Comparison of ENCODE assay signal across 25 mouse cellular contexts in genomic region chr14:54387546-54387945, GRCm38 (mm10). TPM values are rescaled to one million over a fixed set of nuclear protein-coding genes. Genes with fewer than 3 reads are reported as not detected.
DNase-seq lines count a peak whose midpoint lies in the region; ATAC-seq and TF ChIP-seq lines count a peak whose summit lies in the region.
"Had no signal": no experiment of that assay in that cellular context is flagged by ENCODE, and none has a peak within 500 bp of the region (broad histone marks: within the 10 kb centered on the region; RNA-seq: fewer than 3 reads in every experiment).

No protein-coding gene starts in this region.

- intact Hi-C loops in gastrocnemius, postnatal 14 days (cut with DNase I; ENCODE audit: low total_unique reads) = no loop called here

- H3K9ac ChIP-seq in intestine, embryonic 16.5 days (ENCODE audit: low read depth, low read length) = peak overlapping the region; percentile 22; the same call in 1 of the 2 replicates
- no peak overlapping the region for H3K9ac ChIP-seq in intestine, embryonic 15.5 days
- no peak overlapping the region for H3K9ac ChIP-seq in intestine, postnatal 0 days (ENCODE audit: low read depth, low read length)
- no peak overlapping the region for H3K9ac ChIP-seq in kidney, embryonic 15.5 days
- H3K9ac ChIP-seq: forebrain, embryonic 12.5 days; neural tube, embryonic 13.5 days; stomach, embryonic 15.5 days had no signal

- H3K4me2 ChIP-seq in intestine, embryonic 16.5 days (ENCODE audit: low read depth, low read length) = no peak overlapping the region
- no peak overlapping the region for H3K4me2 ChIP-seq in intestine, embryonic 15.5 days (replicated peaks)
- H3K4me2 ChIP-seq in intestine, postnatal 0 days (replicated peaks; ENCODE audit: low read depth) = peak overlapping the region; percentile 13; the same call in 1 of the 2 replicates
- no peak overlapping the region for H3K4me2 ChIP-seq in kidney, embryonic 15.5 days
- H3K4me2 ChIP-seq: forebrain, embryonic 12.5 days; neural tube, embryonic 13.5 days; stomach, embryonic 15.5 days had no signal

- no peaks in the 10 kb centered on the region for H3K36me3 ChIP-seq in intestine, embryonic 16.5 days (ENCODE audit: control insufficient read depth, insufficient read depth, low read length)
- no peaks in the 10 kb centered on the region for H3K36me3 ChIP-seq in intestine, embryonic 15.5 days
- H3K36me3 ChIP-seq in intestine, postnatal 0 days (ENCODE audit: control insufficient read depth, insufficient read depth) = 0 out of 2 replicates have a peak, but pooled peaks cover 4% of the 10 kb centered on the region
- no peaks in the 10 kb centered on the region for H3K36me3 ChIP-seq in kidney, embryonic 15.5 days
- H3K36me3 ChIP-seq: embryonic facial prominence, embryonic 10.5 days; forebrain, embryonic 12.5 days; G1E; neural tube, embryonic 13.5 days; stomach, embryonic 15.5 days had no signal

- H3K27me3 ChIP-seq in intestine, embryonic 16.5 days (replicated peaks; ENCODE audit: control insufficient read depth, insufficient read depth, low read length) = no peaks in the 10 kb centered on the region
- no peaks in the 10 kb centered on the region for H3K27me3 ChIP-seq in intestine, embryonic 15.5 days (replicated peaks)
- no peaks in the 10 kb centered on the region for H3K27me3 ChIP-seq in intestine, postnatal 0 days (replicated peaks; ENCODE audit: control insufficient read depth, insufficient read depth, low read length)
- H3K27me3 ChIP-seq in kidney, embryonic 15.5 days = no peaks in the 10 kb centered on the region
- H3K27me3 ChIP-seq: forebrain, embryonic 12.5 days; neural tube, embryonic 13.5 days; stomach, embryonic 15.5 days had no signal

- peaks cover 30% of the 10 kb centered on the region for H3K4me1 ChIP-seq in intestine, embryonic 16.5 days (ENCODE audit: control insufficient read depth, insufficient read depth, low read length)
- H3K4me1 ChIP-seq in intestine, embryonic 15.5 days (replicated peaks) = peaks cover 10% of the 10 kb centered on the region
- H3K4me1 ChIP-seq in intestine, postnatal 0 days (replicated peaks; ENCODE audit: control insufficient read depth, insufficient read depth, low read length) = peaks cover 16% of the 10 kb centered on the region
- peaks cover 44% of the 10 kb centered on the region for H3K4me1 ChIP-seq in kidney, embryonic 15.5 days
- no peaks in the 10 kb centered on the region; the same call in 1 of the 2 replicates for H3K4me1 ChIP-seq in lung, adult 2 months (ENCODE audit: control insufficient read depth, insufficient read depth, low read length)
- H3K4me1 ChIP-seq: neural tube, embryonic 13.5 days had no signal

- H3K9me3 ChIP-seq in intestine, embryonic 16.5 days (ENCODE audit: control insufficient read depth, low read length) = no peaks in the 10 kb centered on the region
- no peaks in the 10 kb centered on the region for H3K9me3 ChIP-seq in intestine, embryonic 15.5 days
- H3K9me3 ChIP-seq in intestine, postnatal 0 days (ENCODE audit: control insufficient read depth) = no peaks in the 10 kb centered on the region
- H3K9me3 ChIP-seq in kidney, embryonic 15.5 days (replicated peaks) = no peaks in the 10 kb centered on the region
- H3K9me3 ChIP-seq: embryonic facial prominence, embryonic 10.5 days; forebrain, embryonic 12.5 days; G1E; neural tube, embryonic 13.5 days; stomach, embryonic 15.5 days had no signal

- H3K27ac ChIP-seq in intestine, embryonic 16.5 days (ENCODE audit: low read length) = peak overlapping the region; percentile 23; the same call in 1 of the 2 replicates
- no peak overlapping the region for H3K27ac ChIP-seq in intestine, embryonic 15.5 days
- H3K27ac ChIP-seq in intestine, postnatal 0 days (ENCODE audit: low read depth, low read length) = peak overlapping the region; percentile 86
- peak overlapping the region; percentile 57 for H3K27ac ChIP-seq in kidney, embryonic 15.5 days
- H3K27ac ChIP-seq: embryonic facial prominence, embryonic 10.5 days; forebrain, embryonic 12.5 days; heart, adult 2 months; neural tube, embryonic 13.5 days; stomach, embryonic 15.5 days had no signal

- peak; percentile 24; the same call in 1 of the 2 replicates for ATAC-seq in intestine, embryonic 16.5 days
- ATAC-seq in intestine, embryonic 15.5 days = no peak
- ATAC-seq in intestine, postnatal 0 days = peak; percentile 41
- ATAC-seq in kidney, embryonic 15.5 days (replicated peaks; ENCODE audit: low FRiP score) = peak; percentile 55
- ATAC-seq: CD4-positive, CD25-positive, alpha-beta regulatory T cell, adult 4 months had no signal

- 61% methylated on average over 6 of the region's 6 CpGs for WGBS in intestine, embryonic 16.5 days
- WGBS in intestine, embryonic 15.5 days = 67% methylated on average over 6 of the region's 6 CpGs
- 42% methylated on average over 6 of the region's 6 CpGs for WGBS in intestine, postnatal 0 days
- 36% methylated on average over 6 of the region's 6 CpGs for WGBS in kidney, embryonic 15.5 days
- 81% methylated on average over 6 of the region's 6 CpGs for WGBS in lung, adult 2 months

- DNase-seq in kidney, postnatal 4 days = peak; percentile 60 to 69
- no peak for DNase-seq in layer of hippocampus, adult 18-20 months (ENCODE audit: low spot score in 2 of 2)
- DNase-seq in gastrocnemius, postnatal 14 days = no peak
- DNase-seq in lung, adult 2 months = no peak
- DNase-seq: adrenal gland, postnatal 14 days; cerebellum, postnatal 10 days; gastrocnemius, postnatal 25 days; heart, adult 2 months; heart, postnatal 4 days; left cerebral cortex, postnatal 4 days; liver; lung, postnatal 36 days; right cerebral cortex, postnatal 25 days; thymus, adult 2 months had no signal

- H3K4me3 ChIP-seq in intestine, embryonic 16.5 days (ENCODE audit: low read length) = no peak overlapping the region
- no peak overlapping the region for H3K4me3 ChIP-seq in intestine, embryonic 15.5 days (replicated peaks)
- H3K4me3 ChIP-seq in intestine, postnatal 0 days (ENCODE audit: low read depth, low read length) = no peak overlapping the region
- H3K4me3 ChIP-seq in kidney, embryonic 15.5 days (replicated peaks) = no peak overlapping the region
- H3K4me3 ChIP-seq in lung, adult 2 months (replicated peaks; ENCODE audit: extremely low read depth, low read depth, low read length) = no peak overlapping the region
- H3K4me3 ChIP-seq: embryonic facial prominence, embryonic 10.5 days; forebrain, embryonic 12.5 days; heart, adult 2 months; neural tube, embryonic 13.5 days; stomach, embryonic 15.5 days had no signal

- no peak for TF ChIP-seq CTCF in intestine, postnatal 0 days (IDR thresholded peaks at IDR 0.05; ENCODE audit: low read depth)
- no peak for TF ChIP-seq CTCF in lung, adult 2 months (IDR thresholded peaks at IDR 0.05; ENCODE audit: insufficient read depth, low read length)

- TF ChIP-seq POLR2A in lung, adult 2 months (IDR thresholded peaks at IDR 0.05; ENCODE audit: borderline replicate concordance, extremely low read depth, low read depth, low read length) = no peak

RNA-seq across cellular contexts. Expression of gene Oxa1l, which starts 26.9 kb away (rescaled TPM):
- 42.9 and 48.6 TPM in 2 replicates for polyA plus RNA-seq in intestine, embryonic 16.5 days (2015; fragmentation: Nextera tagmentation; extraction: Ambion mirVana)
- 41.7 and 48.8 TPM in 2 replicates for polyA plus RNA-seq in intestine, embryonic 15.5 days (2015; fragmentation: Nextera tagmentation; extraction: Ambion mirVana)
- 35.5 and 36.4 TPM in 2 replicates for polyA plus RNA-seq in intestine, postnatal 0 days (2015; fragmentation: Nextera tagmentation; extraction: Ambion mirVana)
- polyA plus RNA-seq in kidney, embryonic 15.5 days (2015; fragmentation: Nextera tagmentation; extraction: Ambion mirVana) = 50.9 and 61.0 TPM in 2 replicates
- total RNA-seq in layer of hippocampus, adult 18-20 months (2021) = 10 to 100 TPM; 51.9 to 53.9 TPM
- 10 to 100 TPM; 54.7 to 57.7 TPM for total RNA-seq in gastrocnemius, postnatal 14 days (2021)
- 95.3 and 98.1 TPM in 2 replicates for polyA plus RNA-seq in lung, adult 2 months (2012; rRNA removed)

RNA-seq across cellular contexts. Expression of gene Slc7a7, which starts 30.0 kb away (rescaled TPM):
- 93.8 and 111 TPM in 2 replicates for polyA plus RNA-seq in intestine, embryonic 16.5 days (2015; fragmentation: Nextera tagmentation; extraction: Ambion mirVana)
- 51.0 and 56.3 TPM in 2 replicates for polyA plus RNA-seq in intestine, embryonic 15.5 days (2015; fragmentation: Nextera tagmentation; extraction: Ambion mirVana)
- polyA plus RNA-seq in intestine, postnatal 0 days (2015; fragmentation: Nextera tagmentation; extraction: Ambion mirVana) = 188 TPM in 2 replicates
- 11.0 and 11.4 TPM in 2 replicates for polyA plus RNA-seq in kidney, embryonic 15.5 days (2015; fragmentation: Nextera tagmentation; extraction: Ambion mirVana)
- 1 to 10 TPM; 1.5 to 2.2 TPM for total RNA-seq in layer of hippocampus, adult 18-20 months (2021)
- total RNA-seq in gastrocnemius, postnatal 14 days (2021) = 1 to 10 TPM; 2.9 to 3.4 TPM
- 23.1 and 29.2 TPM in 2 replicates for polyA plus RNA-seq in lung, adult 2 months (2012; rRNA removed)

RNA-seq across cellular contexts. Expression of gene Mrpl52, which starts 39.2 kb away (rescaled TPM):
- polyA plus RNA-seq in intestine, embryonic 16.5 days (2015; fragmentation: Nextera tagmentation; extraction: Ambion mirVana) = 249 and 267 TPM in 2 replicates
- polyA plus RNA-seq in intestine, embryonic 15.5 days (2015; fragmentation: Nextera tagmentation; extraction: Ambion mirVana) = 270 and 308 TPM in 2 replicates
- 300 and 317 TPM in 2 replicates for polyA plus RNA-seq in intestine, postnatal 0 days (2015; fragmentation: Nextera tagmentation; extraction: Ambion mirVana)
- polyA plus RNA-seq in kidney, embryonic 15.5 days (2015; fragmentation: Nextera tagmentation; extraction: Ambion mirVana) = 265 and 305 TPM in 2 replicates
- 100 to 1,000 TPM in 1 of 2 experiments, 10 to 100 TPM in 1; 94.8 to 109 TPM for total RNA-seq in layer of hippocampus, adult 18-20 months (2021)
- total RNA-seq in gastrocnemius, postnatal 14 days (2021) = 100 to 1,000 TPM; 107 to 116 TPM
- 185 and 290 TPM in 2 replicates for polyA plus RNA-seq in lung, adult 2 months (2012; rRNA removed)

RNA-seq across cellular contexts. Expression of gene Mmp14, which starts 43.9 kb away (rescaled TPM):
- polyA plus RNA-seq in intestine, embryonic 16.5 days (2015; fragmentation: Nextera tagmentation; extraction: Ambion mirVana) = 89.7 and 90.7 TPM in 2 replicates
- 110 and 112 TPM in 2 replicates for polyA plus RNA-seq in intestine, embryonic 15.5 days (2015; fragmentation: Nextera tagmentation; extraction: Ambion mirVana)
- 49.4 and 53.7 TPM in 2 replicates for polyA plus RNA-seq in intestine, postnatal 0 days (2015; fragmentation: Nextera tagmentation; extraction: Ambion mirVana)
- 155 and 168 TPM in 2 replicates for polyA plus RNA-seq in kidney, embryonic 15.5 days (2015; fragmentation: Nextera tagmentation; extraction: Ambion mirVana)
- 10 to 100 TPM; 15.0 to 15.2 TPM for total RNA-seq in layer of hippocampus, adult 18-20 months (2021)
- 10 to 100 TPM; 52.0 to 68.1 TPM for total RNA-seq in gastrocnemius, postnatal 14 days (2021)
- 119 and 130 TPM in 2 replicates for polyA plus RNA-seq in lung, adult 2 months (2012; rRNA removed)
- total RNA-seq: monocyte, adult 5-6 weeks had no signal
- polyA plus RNA-seq: CD4-positive, CD25-positive, alpha-beta regulatory T cell, adult 4 months had no signal

Comparison
In these comparisons a context has a peak if more than half of its experiments do, and no peak if none do; other contexts are left out.
1. DNase-seq: peak in kidney, postnatal 4 days (2 of 2); none in layer of hippocampus, adult 18-20 months (0 of 2), gastrocnemius, postnatal 14 days (single experiment) and lung, adult 2 months (single experiment).